Mouse (Mus musculus): ENCODE results near the gene Gm6205.
"Not testable (repeated sequence)": the region's sequence is repeated elsewhere in the genome, so short reads cannot be mapped to it uniquely, and the experiment has no call there.

Gene Gm6205

GRCm38 (mm10) chr5:94648082-94648481 is at the start of gene Gm6205:
Gm6205 (plus strand) TSS chr5:94648382.
- not testable (repeated sequence) for DNase-seq

- not testable (repeated sequence) for DNase-seq
Observed at GRCm38 (mm10) chr5:94616242-94616641, 31.9 kb upstream of the Gm6205 start, which contains the start of gene Gm3147. Gm3147 (minus strand) TSS chr5:94616342.

GRCm38 (mm10) chr5:94623679-94624078 is 24.5 kb upstream of the Gm6205 start, which contains the start of gene Gm6509:
Gm6509 (plus strand) TSS chr5:94623979.
- DNase-seq = not testable (repeated sequence)
